Mouse (Mus musculus): ENCODE data around the gene Rdh13.
A peak's percentile ranks its signal among the peaks of the same experiment; 100 is the strongest.

Gene Rdh13

GRCm38 (mm10) chr7:4445216-4445791, at the start of gene Rdh13:
Gene Rdh13, minus strand, starts transcription at chr7:4445649.
- peak; percentile 87 for DNase-seq (ENCODE audit: low spot score)

GRCm38 (mm10) chr7:4493991-4494390, 48.5 kb upstream of the Rdh13 start:
- DNase-seq (ENCODE audit: low spot score): no peak

- DNase-seq (ENCODE audit: low spot score): no peak
Measured at GRCm38 (mm10) chr7:4492284-4493224, 47.1 kb upstream of the Rdh13 start.

GRCm38 (mm10) chr7:4491308-4491707, 45.9 kb upstream of the Rdh13 start:
- no peak for DNase-seq (ENCODE audit: low spot score)

- DNase-seq (ENCODE audit: low spot score): no peak
Measured at GRCm38 (mm10) chr7:4482281-4482680, 36.8 kb upstream of the Rdh13 start.

- DNase-seq (ENCODE audit: low spot score): peak; percentile 75
Measured at GRCm38 (mm10) chr7:4479674-4480073, 34.2 kb upstream of the Rdh13 start.

- DNase-seq (ENCODE audit: low spot score): no peak
Measured at GRCm38 (mm10) chr7:4478796-4479291, 33.4 kb upstream of the Rdh13 start.

GRCm38 (mm10) chr7:4478021-4478795, 32.8 kb upstream of the Rdh13 start:
- peak; percentile 76 for DNase-seq (ENCODE audit: low spot score)

- no peak for DNase-seq (ENCODE audit: low spot score)
Measured at GRCm38 (mm10) chr7:4473940-4474339, 28.5 kb upstream of the Rdh13 start.

- peak; percentile 91 for DNase-seq (ENCODE audit: low spot score)
Measured at GRCm38 (mm10) chr7:4471179-4471555, 25.7 kb upstream of the Rdh13 start.

- peak; percentile 85 for DNase-seq (ENCODE audit: low spot score)
Measured at GRCm38 (mm10) chr7:4470275-4471178, 25.1 kb upstream of the Rdh13 start.

GRCm38 (mm10) chr7:4467801-4468200, 22.4 kb upstream of the Rdh13 start:
- DNase-seq (ENCODE audit: low spot score): no peak

GRCm38 (mm10) chr7:4464194-4464824, 18.9 kb upstream of the Rdh13 start:
- DNase-seq (ENCODE audit: low spot score): no peak

GRCm38 (mm10) chr7:4460576-4461434, 15.4 kb upstream of the Rdh13 start, which contains the start of gene Eps8l1:
Gene Eps8l1, plus strand, starts transcription at chr7:4460674.
- no peak for DNase-seq (ENCODE audit: low spot score)

- no peak for DNase-seq (ENCODE audit: low spot score)
Measured at GRCm38 (mm10) chr7:4452644-4453043, 7.2 kb upstream of the Rdh13 start.

GRCm38 (mm10) chr7:4449211-4449610, 3.8 kb upstream of the Rdh13 start:
- DNase-seq (ENCODE audit: low spot score): no peak

GRCm38 (mm10) chr7:4448439-4448838, 3.0 kb upstream of the Rdh13 start:
- no peak for DNase-seq (ENCODE audit: low spot score)

GRCm38 (mm10) chr7:4447138-4447537, 1.7 kb upstream of the Rdh13 start:
- DNase-seq (ENCODE audit: low spot score): no peak

GRCm38 (mm10) chr7:4440549-4440948, 4.9 kb downstream of the Rdh13 start:
- DNase-seq (ENCODE audit: low spot score): no peak

- DNase-seq (ENCODE audit: low spot score): peak; percentile 18
Measured at GRCm38 (mm10) chr7:4437721-4438120, 7.7 kb downstream of the Rdh13 start.
